Mouse (Mus musculus): ENCODE data around the gene Snapc3.

GRCm38 (mm10) chr4:83438116-83438515, 20.6 kb downstream of the Snapc3 start:
- TF ChIP-seq CTCF (IDR thresholded peaks at IDR 0.05; ENCODE audit: low read depth, low read length) (no peak), POLR2A (IDR thresholded peaks at IDR 0.05; ENCODE audit: extremely low read depth, insufficient read depth, low read length) (no peak)
